Mouse (Mus musculus): ENCODE measurements around the gene Grm7. TPM values are rescaled to one million over a fixed set of nuclear protein-coding genes. Genes with fewer than 3 reads are reported as not detected.

Grm7 gene
- polyA plus RNA-seq, 1 experiment from 2014 or later = 4.1 TPM

GRCm38 (mm10) chr6:110807481-110807880, 162.1 kb downstream of the Grm7 start:
- no peak overlapping the region for H3K9ac ChIP-seq (ENCODE audit: low read length)
- ATAC-seq (ENCODE audit: insufficient read depth, low FRiP score) = no peak
- WGBS = 74% methylated on average over 5 of the region's 5 CpGs
- no peak overlapping the region for H3K4me2 ChIP-seq (ENCODE audit: low read depth, low read length)
- no peak overlapping the region for H3K4me3 ChIP-seq (replicated peaks; ENCODE audit: low read length)
- no peaks in the 10 kb centered on the region for H3K36me3 ChIP-seq (ENCODE audit: control insufficient read depth, insufficient read depth, low read length)
- H3K27ac ChIP-seq (ENCODE audit: low read length) = no peak overlapping the region
- no peaks in the 10 kb centered on the region for H3K4me1 ChIP-seq (ENCODE audit: control insufficient read depth, insufficient read depth, low read length)
- no peaks in the 10 kb centered on the region for H3K9me3 ChIP-seq (replicated peaks; ENCODE audit: control insufficient read depth, low read length)
- H3K27me3 ChIP-seq (ENCODE audit: control insufficient read depth, insufficient read depth, low read length) = no peaks in the 10 kb centered on the region

DNA sequence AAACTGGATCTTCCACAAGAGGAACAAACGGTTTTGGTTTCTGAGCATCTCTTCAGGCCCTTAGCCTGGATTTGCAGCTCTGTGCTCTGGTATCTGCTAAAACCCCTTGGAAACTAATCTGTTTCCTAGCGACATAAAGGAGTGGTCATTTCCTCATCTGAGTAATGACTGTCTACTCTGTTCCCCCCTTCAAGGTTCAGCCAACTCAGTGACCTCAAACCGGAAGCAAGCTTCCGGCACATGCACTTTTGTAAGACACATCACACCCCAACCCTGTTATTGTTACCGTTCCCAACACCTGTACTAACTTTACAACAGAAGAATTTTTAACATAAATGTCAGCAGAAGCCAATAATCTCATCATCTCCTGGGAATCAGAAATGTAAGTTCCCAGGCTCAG, 166.8 kb downstream of the Grm7 start:
- no peaks in the 10 kb centered on the region for H3K27me3 ChIP-seq (ENCODE audit: control insufficient read depth, insufficient read depth, low read length)
- no peaks in the 10 kb centered on the region for H3K36me3 ChIP-seq (ENCODE audit: control insufficient read depth, insufficient read depth, low read length)
- H3K9me3 ChIP-seq (replicated peaks; ENCODE audit: control insufficient read depth, low read length) = no peaks in the 10 kb centered on the region
- H3K9ac ChIP-seq (ENCODE audit: low read length) = no peak overlapping the region
- ATAC-seq (ENCODE audit: insufficient read depth, low FRiP score) = no peak
- no peak overlapping the region for H3K4me2 ChIP-seq (ENCODE audit: low read depth, low read length)
- no peak overlapping the region for H3K4me3 ChIP-seq (replicated peaks; ENCODE audit: low read length)
- no peak overlapping the region for H3K27ac ChIP-seq (ENCODE audit: low read length)
- WGBS = 58% methylated on average over 5 of the region's 5 CpGs
- H3K4me1 ChIP-seq (ENCODE audit: control insufficient read depth, insufficient read depth, low read length) = no peaks in the 10 kb centered on the region

- ATAC-seq (ENCODE audit: insufficient read depth, low FRiP score) = no peak
- Histone ChIP-seq H3K27ac (ENCODE audit: low read length) (no peak overlapping the region), H3K36me3 (ENCODE audit: control insufficient read depth, insufficient read depth, low read length) (no peaks in the 10 kb centered on the region), H3K9ac (ENCODE audit: low read length) (no peak overlapping the region), H3K4me3 (replicated peaks; ENCODE audit: low read length) (no peak overlapping the region), H3K4me2 (ENCODE audit: low read depth, low read length) (no peak overlapping the region), H3K4me1 (ENCODE audit: control insufficient read depth, insufficient read depth, low read length) (no peaks in the 10 kb centered on the region), H3K27me3 (ENCODE audit: control insufficient read depth, insufficient read depth, low read length) (no peaks in the 10 kb centered on the region), H3K9me3 (replicated peaks; ENCODE audit: control insufficient read depth, low read length) (no peaks in the 10 kb centered on the region)
- 67% methylated on average over 2 of the region's 2 CpGs for WGBS
Observed at GRCm38 (mm10) chr6:110818236-110818635, 172.9 kb downstream of the Grm7 start.

GRCm38 (mm10) chr6:110868311-110868710, 222.9 kb downstream of the Grm7 start:
- H3K27me3 ChIP-seq (ENCODE audit: control insufficient read depth, insufficient read depth, low read length) = no peaks in the 10 kb centered on the region
- no peak overlapping the region for H3K4me2 ChIP-seq (ENCODE audit: low read depth, low read length)
- no peaks in the 10 kb centered on the region for H3K4me1 ChIP-seq (ENCODE audit: control insufficient read depth, insufficient read depth, low read length)
- no peak overlapping the region for H3K27ac ChIP-seq (ENCODE audit: low read length)
- H3K4me3 ChIP-seq (replicated peaks; ENCODE audit: low read length) = no peak overlapping the region
- no peak overlapping the region for H3K9ac ChIP-seq (ENCODE audit: low read length)
- ATAC-seq (ENCODE audit: insufficient read depth, low FRiP score) = no peak
- H3K9me3 ChIP-seq (replicated peaks; ENCODE audit: control insufficient read depth, low read length) = no peaks in the 10 kb centered on the region
- no peaks in the 10 kb centered on the region for H3K36me3 ChIP-seq (ENCODE audit: control insufficient read depth, insufficient read depth, low read length)

GRCm38 (mm10) chr6:110982013-110982412, 336.6 kb downstream of the Grm7 start:
- Histone ChIP-seq H3K9ac (ENCODE audit: low read length) (no peak overlapping the region), H3K27ac (ENCODE audit: low read length) (no peak overlapping the region), H3K9me3 (replicated peaks; ENCODE audit: control insufficient read depth, low read length) (no peaks in the 10 kb centered on the region), H3K4me3 (replicated peaks; ENCODE audit: low read length) (no peak overlapping the region), H3K36me3 (ENCODE audit: control insufficient read depth, insufficient read depth, low read length) (no peaks in the 10 kb centered on the region), H3K27me3 (ENCODE audit: control insufficient read depth, insufficient read depth, low read length) (no peaks in the 10 kb centered on the region), H3K4me2 (ENCODE audit: low read depth, low read length) (no peak overlapping the region), H3K4me1 (ENCODE audit: control insufficient read depth, insufficient read depth, low read length) (no peaks in the 10 kb centered on the region)
- 66% methylated on average over 5 of the region's 5 CpGs for WGBS
- ATAC-seq (ENCODE audit: insufficient read depth, low FRiP score) = no peak

DNA sequence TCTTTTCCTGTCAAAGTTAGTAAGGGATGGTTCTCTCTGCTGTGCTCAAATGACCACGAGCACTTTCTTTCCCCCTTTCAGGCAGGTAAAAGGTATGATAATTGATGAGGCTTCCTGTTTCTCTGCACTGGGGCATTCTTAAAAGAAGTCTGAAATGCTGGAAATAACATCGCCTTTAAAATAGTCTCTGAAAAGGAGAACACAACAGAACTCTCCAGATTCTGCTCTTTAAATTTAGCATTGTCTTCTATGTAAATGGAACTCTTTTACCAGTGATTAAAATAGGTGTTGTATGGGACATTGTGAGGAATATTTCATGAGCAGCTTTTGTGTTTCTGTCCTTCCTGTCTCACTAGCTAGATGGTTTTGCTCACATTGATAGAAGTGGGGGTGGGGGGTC, 393.7 kb downstream of the Grm7 start:
- no peaks in the 10 kb centered on the region for H3K9me3 ChIP-seq (replicated peaks; ENCODE audit: control insufficient read depth, low read length)
- no peak overlapping the region for H3K27ac ChIP-seq (ENCODE audit: low read length)
- no peaks in the 10 kb centered on the region for H3K4me1 ChIP-seq (ENCODE audit: control insufficient read depth, insufficient read depth, low read length)
- no peak for ATAC-seq (ENCODE audit: insufficient read depth, low FRiP score)
- H3K4me3 ChIP-seq (replicated peaks; ENCODE audit: low read length) = no peak overlapping the region
- no peaks in the 10 kb centered on the region for H3K36me3 ChIP-seq (ENCODE audit: control insufficient read depth, insufficient read depth, low read length)
- H3K27me3 ChIP-seq (ENCODE audit: control insufficient read depth, insufficient read depth, low read length) = no peaks in the 10 kb centered on the region
- WGBS = 63% methylated on average over 2 of the region's 2 CpGs
- H3K4me2 ChIP-seq (ENCODE audit: low read depth, low read length) = no peak overlapping the region
- no peak overlapping the region for H3K9ac ChIP-seq (ENCODE audit: low read length)

- 23% methylated on average over 2 of the region's 2 CpGs for WGBS
- no peak for ATAC-seq (ENCODE audit: insufficient read depth, low FRiP score)
Observed at GRCm38 (mm10) chr6:111045896-111046295, 400.5 kb downstream of the Grm7 start.

DNA sequence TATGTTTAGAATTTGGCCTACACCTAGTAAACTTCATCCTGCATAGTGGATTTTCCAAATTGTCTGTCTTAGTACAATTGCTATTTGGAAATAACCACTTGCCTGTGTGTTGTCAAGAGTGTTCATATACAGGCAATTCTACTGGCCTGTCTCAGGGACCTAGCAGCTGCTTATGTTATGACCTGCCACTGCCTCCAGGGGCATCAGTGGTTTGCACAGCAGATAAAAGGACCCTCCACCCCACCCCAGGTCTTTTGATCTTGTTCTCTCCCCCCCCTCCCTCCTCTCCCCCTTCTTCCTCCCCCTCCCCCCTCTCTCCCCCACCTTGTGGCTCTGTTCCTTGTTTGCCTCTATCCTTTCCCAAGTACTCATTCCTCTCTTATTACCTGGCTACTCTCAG, 403.9 kb downstream of the Grm7 start:
- no peak overlapping the region for H3K4me2 ChIP-seq (ENCODE audit: low read depth, low read length)
- no peaks in the 10 kb centered on the region for H3K27me3 ChIP-seq (ENCODE audit: control insufficient read depth, insufficient read depth, low read length)
- no peaks in the 10 kb centered on the region for H3K4me1 ChIP-seq (ENCODE audit: control insufficient read depth, insufficient read depth, low read length)
- no peak overlapping the region for H3K27ac ChIP-seq (ENCODE audit: low read length)
- ATAC-seq (ENCODE audit: insufficient read depth, low FRiP score) = no peak
- no peaks in the 10 kb centered on the region for H3K9me3 ChIP-seq (replicated peaks; ENCODE audit: control insufficient read depth, low read length)
- H3K36me3 ChIP-seq (ENCODE audit: control insufficient read depth, insufficient read depth, low read length) = no peaks in the 10 kb centered on the region
- H3K9ac ChIP-seq (ENCODE audit: low read length) = no peak overlapping the region
- H3K4me3 ChIP-seq (replicated peaks; ENCODE audit: low read length) = no peak overlapping the region

More at GRCm38 (mm10) chr6:111045896-111046295, 400.5 kb downstream of the Grm7 start:
- Histone ChIP-seq H3K4me3 (replicated peaks; ENCODE audit: low read length) (no peak overlapping the region), H3K9me3 (replicated peaks; ENCODE audit: control insufficient read depth, low read length) (no peaks in the 10 kb centered on the region), H3K27me3 (ENCODE audit: control insufficient read depth, insufficient read depth, low read length) (no peaks in the 10 kb centered on the region), H3K36me3 (ENCODE audit: control insufficient read depth, insufficient read depth, low read length) (no peaks in the 10 kb centered on the region), H3K9ac (ENCODE audit: low read length) (no peak overlapping the region), H3K4me2 (ENCODE audit: low read depth, low read length) (no peak overlapping the region), H3K27ac (ENCODE audit: low read length) (no peak overlapping the region), H3K4me1 (ENCODE audit: control insufficient read depth, insufficient read depth, low read length) (no peaks in the 10 kb centered on the region)

GRCm38 (mm10) chr6:111054001-111054975, 408.9 kb downstream of the Grm7 start:
- no peaks in the 10 kb centered on the region for H3K27me3 ChIP-seq (ENCODE audit: control insufficient read depth, insufficient read depth, low read length)
- no peaks in the 10 kb centered on the region for H3K9me3 ChIP-seq (replicated peaks; ENCODE audit: control insufficient read depth, low read length)
- H3K9ac ChIP-seq (ENCODE audit: low read length) = no peak overlapping the region
- no peak overlapping the region for H3K27ac ChIP-seq (ENCODE audit: low read length)
- no peak for ATAC-seq (ENCODE audit: insufficient read depth, low FRiP score)
- no peak overlapping the region for H3K4me3 ChIP-seq (replicated peaks; ENCODE audit: low read length)
- 59% methylated on average over 7 of the region's 7 CpGs for WGBS
- no peaks in the 10 kb centered on the region for H3K36me3 ChIP-seq (ENCODE audit: control insufficient read depth, insufficient read depth, low read length)
- no peaks in the 10 kb centered on the region for H3K4me1 ChIP-seq (ENCODE audit: control insufficient read depth, insufficient read depth, low read length)
- no peak overlapping the region for H3K4me2 ChIP-seq (ENCODE audit: low read depth, low read length)

Data from stomach, embryonic 16.5 days (tissue).